Mouse (Mus musculus): ENCODE data around the gene Als2cr12.

- TF ChIP-seq CTCF (IDR thresholded peaks at IDR 0.05; ENCODE audit: control insufficient read depth, insufficient read depth, low read length) (no peak), POLR2A (IDR thresholded peaks at IDR 0.05; ENCODE audit: borderline replicate concordance, control insufficient read depth, low read depth, low read length) (no peak)
These were observed 77.0 kb downstream of the Als2cr12 start for GRCm38 (mm10) chr1:58618766-58619165.
